Mouse (Mus musculus) kidney, postnatal 10 days (tissue): ENCODE results near the gene Lbx1.

Experiments used
- DNase-seq: peaks from one replicate; pipeline ENCODE4 v3.0.0; 2021; ENCODE audit warnings: mixed read lengths

The Lbx1 gene

GRCm38 (mm10) chr19:45209776-45210422 lies 25.7 kb downstream of the Lbx1 start:
- no peak for DNase-seq

DNA sequence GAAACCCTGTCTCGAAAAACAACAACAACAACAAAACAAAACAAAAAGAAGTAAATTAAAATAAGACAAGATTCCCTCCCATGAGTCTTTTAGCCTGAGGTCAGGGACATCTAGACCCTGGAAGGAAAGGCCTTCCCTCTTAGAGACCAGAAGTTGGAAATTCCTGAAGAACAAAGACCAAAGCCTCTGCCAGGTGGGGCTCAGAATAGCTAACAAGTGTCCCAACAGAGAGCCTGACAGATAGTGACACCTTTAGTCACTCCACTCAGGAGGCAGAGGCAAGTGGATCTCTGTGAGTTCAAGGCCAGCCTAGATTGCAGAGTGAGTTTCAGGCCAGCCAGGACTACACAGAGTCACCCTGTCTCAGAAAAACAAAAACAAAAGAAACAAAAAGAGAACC lies 26.4 kb downstream of the Lbx1 start:
- DNase-seq: no peak

DNA sequence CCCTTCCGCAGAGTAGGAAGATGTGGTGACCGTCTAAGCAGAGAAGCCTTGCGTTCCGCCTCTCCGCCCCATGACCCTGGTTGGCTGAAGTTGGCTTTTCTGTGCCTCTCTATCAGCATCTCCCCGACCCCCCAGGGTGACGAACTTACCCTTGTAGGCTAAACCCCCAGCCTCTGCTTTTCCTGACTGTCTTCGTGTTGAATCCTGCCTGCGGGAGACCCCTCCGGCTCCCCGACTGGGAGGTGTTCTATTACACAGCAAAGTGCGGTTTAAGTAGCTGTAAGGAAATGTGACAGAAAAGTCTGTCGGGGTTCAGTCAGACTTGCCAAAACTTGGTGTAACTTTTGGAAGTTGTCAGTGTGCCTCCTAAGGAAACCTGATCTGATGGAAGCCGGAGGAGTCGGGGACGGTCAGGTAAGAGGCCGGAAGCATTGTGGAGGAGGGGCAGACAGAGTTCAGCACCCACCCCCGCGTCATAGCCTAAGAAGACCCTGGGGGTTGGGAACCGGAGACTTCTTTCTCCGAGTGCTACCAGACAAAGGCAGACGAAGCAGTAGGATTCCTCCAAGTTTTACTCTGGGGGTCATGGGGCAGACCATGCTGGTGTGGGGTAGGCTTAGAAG lies 27.1 kb downstream of the Lbx1 start:
- DNase-seq: no peak

- DNase-seq: peak; percentile 76
Observed at GRCm38 (mm10) chr19:45207662-45208437, 27.8 kb downstream of the Lbx1 start.

GRCm38 (mm10) chr19:45207153-45207552 lies 28.5 kb downstream of the Lbx1 start:
- DNase-seq: no peak

DNA sequence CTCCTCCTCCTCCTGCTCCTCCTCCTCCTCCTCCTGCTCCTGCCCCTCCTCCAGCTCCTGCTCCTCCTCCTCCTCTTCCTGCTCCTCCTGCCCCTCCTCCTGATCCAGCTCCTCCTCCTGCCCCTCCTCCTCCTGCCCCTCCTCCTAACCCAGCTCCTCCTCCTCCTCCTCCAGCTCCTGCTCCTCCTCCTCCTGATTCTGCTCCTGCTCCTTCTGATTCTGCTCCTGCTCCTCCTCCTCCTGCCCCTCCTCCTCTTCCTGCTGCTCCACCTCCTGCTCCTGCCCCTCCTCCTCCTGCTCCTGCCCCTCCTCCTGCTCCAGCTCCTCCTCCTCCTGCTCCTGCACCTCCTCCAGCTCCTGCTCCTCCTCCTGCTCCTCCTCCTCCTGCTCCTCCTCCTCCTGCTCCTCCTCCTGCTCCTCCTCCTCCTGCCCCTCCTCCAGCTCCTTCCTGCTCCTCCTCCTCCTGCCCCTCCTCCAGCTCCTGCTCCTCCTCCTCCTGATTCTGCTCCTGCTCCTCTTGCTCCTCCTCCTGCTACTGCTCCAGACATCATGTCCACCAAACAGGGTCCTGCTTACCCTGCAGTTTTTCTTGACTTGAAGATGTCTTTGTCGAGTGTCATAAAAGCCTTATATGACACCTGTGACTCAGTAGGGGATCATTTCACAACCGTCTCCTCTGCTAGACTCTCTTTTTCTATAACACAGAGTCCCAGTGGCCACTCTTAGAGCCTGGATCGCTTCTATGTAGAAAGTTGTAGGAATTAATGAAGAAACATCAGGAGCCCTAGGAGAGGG lies 30.1 kb downstream of the Lbx1 start:
- no peak for DNase-seq

DNA sequence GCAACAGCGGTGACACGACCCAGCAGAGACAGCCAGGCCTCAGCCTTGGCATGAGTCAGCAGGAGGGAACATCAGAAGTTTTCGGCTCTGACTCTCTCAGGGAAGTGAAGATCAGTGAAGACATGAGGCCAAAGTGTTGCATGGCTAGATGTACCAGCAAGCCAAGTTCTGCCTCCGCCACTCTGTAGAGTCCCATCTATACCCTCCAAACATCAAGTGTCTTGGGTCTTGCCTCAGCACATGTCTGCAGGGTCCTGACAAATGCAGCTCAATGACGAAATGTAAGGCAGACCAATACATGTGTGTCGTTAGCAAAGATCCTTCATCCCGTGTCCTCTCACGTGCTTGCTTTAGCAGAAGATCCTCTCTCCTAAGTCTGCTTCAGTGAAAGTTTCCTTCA lies 38.6 kb downstream of the Lbx1 start:
- DNase-seq: no peak

- DNase-seq: no peak
Observed at GRCm38 (mm10) chr19:45194651-45195050, 41.0 kb downstream of the Lbx1 start.
